Mouse (Mus musculus) cortical plate, adult 2 months (tissue): ENCODE data around the gene Slc6a19. TPM values are rescaled to one million over a fixed set of nuclear protein-coding genes. Genes with fewer than 3 reads are reported as not detected.
"Not testable (repeated sequence)": the region's sequence is repeated elsewhere in the genome, so short reads cannot be mapped to it uniquely, and the experiment has no call there.

Experiments used
- H3K27ac ChIP-seq: fragments of 200-500 bp; 2 replicates; pipeline ENCODE4 v1.5.1; 2012; ENCODE audit warnings: low read length, control low read depth, inconsistent platforms; ENCODE audit not compliant: insufficient read depth
- H3K4me1 ChIP-seq: fragments of 200-500 bp; 2 replicates; pipeline ENCODE4 v1.6.1; 2011; ENCODE audit warnings: low read length; ENCODE audit not compliant: control insufficient read depth, insufficient read depth
- H3K4me3 ChIP-seq: fragments of 200-500 bp; 2 replicates; pipeline ENCODE4 v1.5.1; 2011; ENCODE audit warnings: mild to moderate bottlenecking, low read length, control low read depth; ENCODE audit not compliant: insufficient read depth
- CTCF ChIP-seq: fragments of 200-500 bp; IDR thresholded peaks from 2 replicates; pipeline ENCODE4 v1.5.1; 2011; ENCODE audit warnings: mild to moderate bottlenecking, control low read depth, low read length; ENCODE audit not compliant: insufficient read depth; ENCODE audit errors: extremely low read depth
- POLR2A ChIP-seq: fragments of 200-500 bp; IDR thresholded peaks from 2 replicates; pipeline ENCODE4 v1.6.1; 2011; ENCODE audit warnings: mild to moderate bottlenecking, low read length, control low read depth; ENCODE audit not compliant: insufficient read depth; ENCODE audit errors: extremely low read depth
- polyA plus RNA-seq: library from polyadenylated mRNA; depleted of rRNA; stranded (reverse); fragments of >200 nt; gene quantifications from 2 replicates; pipeline ENCODE4 v1.2.3, GENCODE M21; 2012; rRNA removed

Gene Slc6a19
- polyA plus RNA-seq, result 0.28 and 0.79 TPM in 2 replicates

- TF ChIP-seq POLR2A, result no peak
- no peak for TF ChIP-seq CTCF
- Histone ChIP-seq H3K4me3 (no peak within 1 kb of the TSS), H3K4me1 (no peaks in the 10 kb centered on the region), H3K27ac (no peak within 1 kb of the TSS)
Measured at GRCm38 (mm10) chr13:73704694-73705325, at the start of gene Slc6a19. Gene Slc6a19 (minus strand): TSS chr13:73704865.

GRCm38 (mm10) chr13:73751284-73751683 is 46.6 kb upstream of the Slc6a19 start:
- TF ChIP-seq POLR2A (no peak), CTCF (no peak)
- no peak overlapping the region for H3K27ac ChIP-seq
- H3K4me1 ChIP-seq, result no peaks in the 10 kb centered on the region
- no peak overlapping the region for H3K4me3 ChIP-seq

- TF ChIP-seq CTCF (no peak), POLR2A (no peak)
- Histone ChIP-seq H3K4me1 (no peaks in the 10 kb centered on the region), H3K27ac (no peak overlapping the region), H3K4me3 (no peak overlapping the region)
Measured at GRCm38 (mm10) chr13:73750435-73750834, 45.8 kb upstream of the Slc6a19 start.

GRCm38 (mm10) chr13:73748663-73749440 is 44.2 kb upstream of the Slc6a19 start:
- TF ChIP-seq CTCF (no peak), POLR2A (no peak)
- H3K4me1 ChIP-seq, result no peaks in the 10 kb centered on the region
- H3K27ac ChIP-seq, result no peak overlapping the region
- no peak overlapping the region for H3K4me3 ChIP-seq

GRCm38 (mm10) chr13:73743662-73744061 is 39.0 kb upstream of the Slc6a19 start:
- no peaks in the 10 kb centered on the region for H3K4me1 ChIP-seq
- no peak for TF ChIP-seq CTCF
- no peak for TF ChIP-seq POLR2A
- H3K27ac ChIP-seq, result no peak overlapping the region
- H3K4me3 ChIP-seq, result no peak overlapping the region

GRCm38 (mm10) chr13:73742944-73743343 is 38.3 kb upstream of the Slc6a19 start:
- H3K27ac ChIP-seq, result no peak overlapping the region
- H3K4me1 ChIP-seq, result no peaks in the 10 kb centered on the region
- no peak overlapping the region for H3K4me3 ChIP-seq
- TF ChIP-seq POLR2A (no peak), CTCF (no peak)

GRCm38 (mm10) chr13:73740399-73740944 is 35.8 kb upstream of the Slc6a19 start:
- H3K4me3 ChIP-seq, result not testable (repeated sequence)

GRCm38 (mm10) chr13:73736943-73737342 is 32.3 kb upstream of the Slc6a19 start:
- Histone ChIP-seq H3K4me1 (0 out of 2 replicates have a peak, but pooled peaks cover 2% of the 10 kb centered on the region), H3K27ac (no peak overlapping the region), H3K4me3 (no peak overlapping the region)
- TF ChIP-seq CTCF, result no peak
- no peak for TF ChIP-seq POLR2A

More at GRCm38 (mm10) chr13:73740399-73740944, 35.8 kb upstream of the Slc6a19 start:
- not testable (repeated sequence) for H3K27ac ChIP-seq, H3K4me1 ChIP-seq

- Histone ChIP-seq H3K27ac (no peak overlapping the region), H3K4me1 (0 out of 2 replicates have a peak, but pooled peaks cover 2% of the 10 kb centered on the region), H3K4me3 (no peak overlapping the region)
- TF ChIP-seq CTCF, result no peak
- no peak for TF ChIP-seq POLR2A
Measured at GRCm38 (mm10) chr13:73735928-73736327, 31.3 kb upstream of the Slc6a19 start.

- Histone ChIP-seq H3K4me3 (no peak overlapping the region), H3K27ac (no peak overlapping the region), H3K4me1 (0 out of 2 replicates have a peak, but pooled peaks cover 2% of the 10 kb centered on the region)
- no peak for TF ChIP-seq POLR2A
- TF ChIP-seq CTCF, result no peak
Measured at GRCm38 (mm10) chr13:73735270-73735669, 30.6 kb upstream of the Slc6a19 start.
